Mouse (Mus musculus) granulocyte monocyte progenitor cell, adult 5-6 weeks (primary cell): ENCODE results near the gene C330007P06Rik. TPM values are rescaled to one million over a fixed set of nuclear protein-coding genes. Genes with fewer than 3 reads are reported as not detected.
"Not testable (repeated sequence)": the region's sequence is repeated elsewhere in the genome, so short reads cannot be mapped to it uniquely, and the experiment has no call there.

Experiments used
- ATAC-seq: replicated peaks from 2 replicates; pipeline ENCODE4 v1.8.0; 2016; ENCODE audit warnings: mild to moderate bottlenecking, moderate TSS enrichment, inconsistent platforms; ENCODE audit not compliant: poor library complexity, severe bottlenecking
- total RNA-seq, 2 experiments: library from RNA; stranded (forward) in 1 of 2; stranded (reverse) in 1 of 2; fragments of 200-712, 200-1000 nt in 1 of 2; fragments of >200 nt in 1 of 2; fragmentation: Nextera tagmentation in 1 of 2; gene quantifications; 2 replicates each; pipeline ENCODE4 v1.2.3; 2014 to 2017

Gene C330007P06Rik
- total RNA-seq, 2 experiments from 2014 or later = 26.3 to 71.1 TPM

GRCm38 (mm10) chrX:36805466-36806235, 68.3 kb downstream of the C330007P06Rik start:
- no peak for ATAC-seq

- peak; percentile 25; the same call in 1 of the 2 replicates for ATAC-seq
These were observed 69.7 kb downstream of the C330007P06Rik start for GRCm38 (mm10) chrX:36804196-36804595.

GRCm38 (mm10) chrX:36803189-36803588, 70.7 kb downstream of the C330007P06Rik start:
- ATAC-seq = peak; percentile 48

GRCm38 (mm10) chrX:36799131-36799879, 74.6 kb downstream of the C330007P06Rik start:
- ATAC-seq = no peak

DNA sequence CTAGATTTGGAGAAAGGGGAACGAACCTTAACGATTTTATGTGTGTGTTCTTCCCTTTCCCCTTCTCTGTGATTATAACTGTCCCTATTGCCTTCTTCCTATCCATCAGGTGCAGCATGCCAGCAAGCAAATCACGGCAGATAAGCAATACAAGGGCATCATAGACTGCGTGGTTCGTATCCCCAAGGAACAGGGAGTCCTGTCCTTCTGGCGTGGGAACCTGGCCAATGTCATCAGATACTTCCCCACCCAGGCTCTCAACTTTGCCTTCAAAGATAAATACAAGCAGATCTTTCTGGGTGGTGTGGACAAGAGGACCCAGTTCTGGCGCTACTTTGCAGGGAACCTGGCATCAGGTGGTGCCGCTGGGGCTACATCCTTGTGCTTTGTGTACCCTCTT, 77.2 kb downstream of the C330007P06Rik start:
- not testable (repeated sequence) for ATAC-seq

DNA sequence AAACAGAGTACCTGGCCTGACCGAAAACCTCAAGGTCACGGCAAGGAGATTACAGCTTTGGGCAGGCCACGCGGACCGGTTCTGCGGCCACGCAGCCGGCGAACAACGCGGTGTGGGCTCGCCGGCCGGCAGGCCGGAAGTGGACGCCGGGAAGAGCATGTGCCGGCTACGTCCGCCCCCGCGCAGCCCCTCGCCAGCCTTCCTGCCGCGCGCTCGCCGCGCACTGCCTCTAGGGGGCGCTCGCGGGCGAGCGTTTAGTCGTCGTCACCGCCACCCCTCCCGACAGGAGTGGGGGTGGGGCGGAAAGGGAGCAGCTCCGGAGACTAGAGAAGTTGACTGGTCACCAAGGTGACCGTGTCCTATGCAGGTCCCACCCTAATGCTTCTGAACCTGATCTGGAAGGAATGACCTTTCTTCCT, 77.7 kb downstream of the C330007P06Rik start:
- peak; percentile 75 for ATAC-seq

DNA sequence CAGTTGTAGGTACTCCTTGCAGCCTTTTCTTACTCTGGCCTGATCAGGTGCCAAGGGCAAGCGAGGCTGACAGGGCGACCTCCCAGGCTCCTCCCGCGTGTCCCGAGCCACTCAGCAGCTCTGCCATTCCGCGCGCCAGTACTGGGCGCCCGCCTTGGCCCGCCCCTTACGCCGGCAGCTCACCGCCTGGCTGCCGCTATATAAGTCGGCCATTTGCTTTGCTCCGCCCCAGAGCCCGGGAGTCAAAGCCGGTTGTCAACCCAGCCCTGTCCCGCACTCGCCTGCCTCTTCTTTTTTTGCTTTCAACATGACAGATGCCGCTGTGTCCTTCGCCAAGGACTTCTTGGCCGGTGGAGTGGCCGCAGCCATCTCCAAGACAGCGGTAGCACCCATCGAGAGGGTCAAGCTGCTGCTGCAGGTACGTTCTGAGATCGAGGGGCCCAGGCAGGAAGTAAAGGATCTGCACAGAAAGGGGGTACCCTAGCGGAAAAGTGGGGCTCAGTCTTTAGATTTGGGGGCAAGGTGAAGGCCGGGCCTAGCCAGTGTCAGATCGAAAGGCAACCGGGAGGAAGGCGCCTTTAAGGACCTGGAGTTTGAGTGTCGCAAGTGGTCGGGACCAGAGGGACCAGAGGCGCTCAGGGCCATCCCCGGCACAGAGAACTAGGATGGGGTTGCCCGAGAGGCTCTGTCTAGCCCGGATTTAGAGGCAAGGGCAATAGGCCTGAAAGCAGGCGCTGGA, 78.3 kb downstream of the C330007P06Rik start, which contains the start of gene Slc25a5:
Gene Slc25a5, plus strand, starts transcription at position 228 of the 739 bp plus-strand sequence.
- ATAC-seq = peak; percentile 89

DNA sequence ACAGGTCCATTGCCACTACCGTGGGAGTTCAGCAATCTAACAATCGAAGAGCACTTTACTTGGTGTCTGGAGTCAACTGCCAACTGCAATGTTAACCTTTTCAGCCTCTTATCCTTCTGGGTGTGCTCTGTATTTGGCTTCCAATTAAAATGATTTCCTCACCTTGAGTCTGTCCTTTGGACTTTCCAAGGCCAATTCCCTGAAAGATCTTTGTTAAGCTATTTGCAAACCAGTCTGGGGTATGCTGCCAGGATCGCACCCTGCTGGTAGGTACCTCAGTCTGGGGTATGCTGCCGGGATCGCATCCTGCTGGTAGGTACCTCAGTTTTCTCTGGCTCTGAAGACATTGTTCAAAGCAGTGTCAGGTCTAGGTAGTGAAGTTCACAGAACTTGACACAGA, 79.3 kb downstream of the C330007P06Rik start:
- no peak for ATAC-seq

DNA sequence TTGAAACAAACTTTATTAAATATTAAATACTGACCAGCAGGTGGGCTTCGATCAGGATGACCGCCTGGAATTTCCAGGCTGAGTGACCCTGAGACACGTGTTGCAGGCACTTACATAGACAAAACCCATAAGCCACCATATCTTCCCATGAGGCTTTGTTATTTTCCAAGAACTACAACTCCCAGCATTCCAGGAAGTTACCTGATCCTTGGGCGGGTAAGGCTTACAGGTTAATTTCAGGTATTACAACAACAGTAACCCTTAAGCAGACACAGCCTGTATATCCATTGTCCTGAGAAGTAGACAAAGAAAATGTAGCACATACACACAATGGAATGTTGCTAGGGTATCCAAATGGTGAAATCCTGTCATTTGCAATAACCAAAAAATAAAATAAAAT, 84.6 kb downstream of the C330007P06Rik start:
- no peak for ATAC-seq

DNA sequence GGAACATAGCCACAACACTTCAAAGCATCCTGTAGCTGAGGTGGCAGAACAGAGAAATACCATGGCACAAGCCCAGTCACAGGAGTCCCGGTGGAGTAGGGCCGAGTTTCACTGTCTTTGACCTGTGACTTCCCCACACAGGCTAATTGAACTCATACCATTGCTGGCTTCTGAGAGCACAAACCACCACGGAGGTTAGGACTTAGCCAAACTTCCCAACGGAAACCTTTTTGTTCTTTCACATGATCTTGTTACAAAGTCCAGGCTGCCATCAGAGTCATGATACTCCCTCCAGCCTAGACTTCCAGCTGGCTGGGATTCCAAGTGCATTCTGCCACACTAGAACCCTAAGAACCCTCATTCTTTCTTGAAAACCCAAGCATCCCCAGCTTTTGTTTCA, 96.2 kb downstream of the C330007P06Rik start:
- ATAC-seq = no peak

- no peak for ATAC-seq
These were observed 98.4 kb downstream of the C330007P06Rik start for GRCm38 (mm10) chrX:36775520-36775919.

Other genes with a start within 250 kb of the C330007P06Rik start
- 1.6 and 2.6 TPM in 2 replicates for gene Akap17b, start 228.7 kb downstream of the C330007P06Rik start, total RNA-seq (2014; fragmentation: Nextera tagmentation)
- 3.4 and 3.8 TPM in 2 replicates for gene Akap17b, start 228.7 kb downstream of the C330007P06Rik start, total RNA-seq (2017)
- 2.5 and 4.3 TPM in 2 replicates for gene Slc25a43, start 130.5 kb downstream of the C330007P06Rik start, total RNA-seq (2014; fragmentation: Nextera tagmentation)
- gene Slc25a43, start 130.5 kb downstream of the C330007P06Rik start, total RNA-seq (2017) = 1.0 and 1.2 TPM in 2 replicates
- 933 and 1,044 TPM in 2 replicates for gene Slc25a5, start 78.5 kb downstream of the C330007P06Rik start, total RNA-seq (2014; fragmentation: Nextera tagmentation)
- gene Slc25a5, start 78.5 kb downstream of the C330007P06Rik start, total RNA-seq (2017) = 865 and 1,012 TPM in 2 replicates
- 108 and 126 TPM in 2 replicates for gene Ube2a, start 211 bp downstream of the C330007P06Rik start, total RNA-seq (2014; fragmentation: Nextera tagmentation)
- 12.7 and 28.0 TPM in 2 replicates for gene Ube2a, start 211 bp downstream of the C330007P06Rik start, total RNA-seq (2017)
- gene Nkrf, start 28.8 kb upstream of the C330007P06Rik start, total RNA-seq (2014; fragmentation: Nextera tagmentation) = 17.9 and 19.6 TPM in 2 replicates
- gene Nkrf, start 28.8 kb upstream of the C330007P06Rik start, total RNA-seq (2017) = 12.9 and 14.1 TPM in 2 replicates
- 34.2 and 37.0 TPM in 2 replicates for gene Sept6, start 117.7 kb upstream of the C330007P06Rik start, total RNA-seq (2014; fragmentation: Nextera tagmentation)
- gene Sept6, start 117.7 kb upstream of the C330007P06Rik start, total RNA-seq (2017) = 39.6 and 44.2 TPM in 2 replicates
- gene Sowahd, start 174.7 kb upstream of the C330007P06Rik start, total RNA-seq (2014; fragmentation: Nextera tagmentation) = 0.38 TPM in 1 of 2 replicates, not detected in the other
- gene Sowahd, start 174.7 kb upstream of the C330007P06Rik start, total RNA-seq (2017) = 0.15 and 1.2 TPM in 2 replicates
- gene Rpl39, start 211.3 kb upstream of the C330007P06Rik start, total RNA-seq (2014; fragmentation: Nextera tagmentation) = 2,391 and 2,751 TPM in 2 replicates
- 3,105 and 3,852 TPM in 2 replicates for gene Rpl39, start 211.3 kb upstream of the C330007P06Rik start, total RNA-seq (2017)
- gene Upf3b, start 236.2 kb upstream of the C330007P06Rik start, total RNA-seq (2014; fragmentation: Nextera tagmentation) = 48.5 and 59.1 TPM in 2 replicates
- gene Upf3b, start 236.2 kb upstream of the C330007P06Rik start, total RNA-seq (2017) = 57.7 and 58.8 TPM in 2 replicates